Mouse (Mus musculus) R1 (cell line): ENCODE results near the gene Slc16a1.

ENCODE experiments used
- DNase-seq: peaks from one replicate; pipeline ENCODE4 v3.0.0-alpha.2; 2018; ENCODE audit warnings: low read depth, low spot score

Slc16a1 gene

GRCm38 (mm10) chr3:104638403-104638779, at the start of gene Slc16a1:
TSS of gene Slc16a1 (plus strand) at chr3:104638668.
- peak; percentile 91 for DNase-seq

GRCm38 (mm10) chr3:104596451-104597134, 41.9 kb upstream of the Slc16a1 start:
- DNase-seq, result no peak

- no peak for DNase-seq
Measured at GRCm38 (mm10) chr3:104597135-104597764, 41.2 kb upstream of the Slc16a1 start.

GRCm38 (mm10) chr3:104599296-104600150, 38.9 kb upstream of the Slc16a1 start:
- DNase-seq, result no peak

GRCm38 (mm10) chr3:104600691-104601090, 37.8 kb upstream of the Slc16a1 start:
- no peak for DNase-seq

- no peak for DNase-seq
Measured at GRCm38 (mm10) chr3:104601680-104602079, 36.8 kb upstream of the Slc16a1 start.

- DNase-seq, result no peak
Measured at GRCm38 (mm10) chr3:104609690-104610380, 28.6 kb upstream of the Slc16a1 start.

GRCm38 (mm10) chr3:104610453-104611230, 27.8 kb upstream of the Slc16a1 start:
- DNase-seq, result no peak

- no peak for DNase-seq
Measured at GRCm38 (mm10) chr3:104611951-104612350, 26.5 kb upstream of the Slc16a1 start.

GRCm38 (mm10) chr3:104613102-104613501, 25.4 kb upstream of the Slc16a1 start:
- no peak for DNase-seq

- DNase-seq, result no peak
Measured at GRCm38 (mm10) chr3:104614081-104614480, 24.4 kb upstream of the Slc16a1 start.

GRCm38 (mm10) chr3:104615216-104615615, 23.3 kb upstream of the Slc16a1 start:
- no peak for DNase-seq

- no peak for DNase-seq
Measured at GRCm38 (mm10) chr3:104616155-104616554, 22.3 kb upstream of the Slc16a1 start.

GRCm38 (mm10) chr3:104621841-104622240, 16.6 kb upstream of the Slc16a1 start:
- no peak for DNase-seq

GRCm38 (mm10) chr3:104629810-104630209, 8.7 kb upstream of the Slc16a1 start:
- DNase-seq, result peak; percentile 12

GRCm38 (mm10) chr3:104630941-104631340, 7.5 kb upstream of the Slc16a1 start:
- DNase-seq, result no peak

GRCm38 (mm10) chr3:104632560-104633162, 5.8 kb upstream of the Slc16a1 start:
- no peak for DNase-seq

GRCm38 (mm10) chr3:104636491-104636890, 2.0 kb upstream of the Slc16a1 start:
- DNase-seq, result no peak

- DNase-seq, result no peak
Measured at GRCm38 (mm10) chr3:104637427-104638402, 753 bp upstream of the Slc16a1 start.
